Mouse (Mus musculus): ENCODE results near the gene Zfp229. TPM values are rescaled to one million over a fixed set of nuclear protein-coding genes. Genes with fewer than 3 reads are reported as not detected.
"Not testable (repeated sequence)": the region's sequence is repeated elsewhere in the genome, so short reads cannot be mapped to it uniquely, and the experiment has no call there.

Zfp229 gene
- total and polyA plus RNA-seq, 3 experiments: 2.3 to 2.6 TPM; not detected in 1

DNA sequence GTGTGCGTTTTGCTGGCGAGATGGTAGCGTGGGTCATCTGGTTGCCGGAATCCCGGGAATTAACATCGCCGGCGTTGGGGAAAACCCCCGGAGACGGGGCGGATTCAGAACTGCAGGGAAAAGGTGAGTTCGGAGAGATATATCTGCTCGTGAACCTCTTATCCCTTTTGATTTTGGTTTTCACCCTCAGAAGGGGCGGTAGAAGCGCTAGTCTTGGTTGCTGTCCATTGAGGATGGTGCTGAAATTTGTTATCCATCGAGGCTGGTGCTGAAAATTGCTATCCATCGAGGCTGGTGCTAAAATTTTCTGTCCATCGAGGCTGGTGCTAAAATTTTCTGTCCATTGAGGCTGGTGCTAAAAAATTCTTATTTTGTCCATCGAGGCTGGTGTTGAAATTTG is 70.8 kb downstream of the Zfp229 start:
- H3K9me3 ChIP-seq (replicated peaks; ENCODE audit: insufficient read depth, low read length); H3K4me1 ChIP-seq (ENCODE audit: control insufficient read depth in 1 of 2, insufficient read depth in 2 of 2, low read length in 2 of 2); H3K27ac ChIP-seq (ENCODE audit: control insufficient read depth, low read depth, low read length); H3K27me3 ChIP-seq (ENCODE audit: control insufficient read depth in 1 of 2, insufficient read depth in 2 of 2, low read length in 2 of 2); H3K4me3 ChIP-seq (ENCODE audit: control insufficient read depth in 1 of 2, insufficient read depth in 1 of 2, low read depth in 2 of 2, low read length in 2 of 2); H3K9ac ChIP-seq (ENCODE audit: control insufficient read depth, low read depth, low read length, poor library complexity, severe bottlenecking); H3K36me3 ChIP-seq (ENCODE audit: control insufficient read depth in 1 of 2, insufficient read depth in 2 of 2, low read length in 2 of 2); H3K79me2 ChIP-seq (ENCODE audit: control insufficient read depth, insufficient read depth, low read length, poor library complexity): not testable (repeated sequence)
- TF ChIP-seq MXI1 (IDR thresholded peaks at IDR 0.05; ENCODE audit: low read depth, low read length) (peak; percentile 29; the same call in 1 of the 2 replicates), SIN3A (IDR thresholded peaks at IDR 0.05; ENCODE audit: low read length) (peak; percentile 78)
- DNase-seq (ENCODE audit: low read depth, low spot score): peak; percentile 65

Other genes with a start within 250 kb of the Zfp229 start
- 1.8 TPM in 2 replicates for gene Zfp53, start 241.8 kb upstream of the Zfp229 start, total RNA-seq (2012; rRNA removed)
- gene Zfp53, start 241.8 kb upstream of the Zfp229 start, polyA plus RNA-seq (2012; ENCODE audit: insufficient read depth in 1 of 2, insufficient read length in 2 of 2, low read depth in 1 of 2, low replicate concordance in 2 of 2, missing spikeins in 1 of 2): 1 to 10 TPM in 1 of 2 experiments, not detected in 1; 2.2 TPM
- gene Zfp52, start 195.3 kb upstream of the Zfp229 start, total RNA-seq (2012; rRNA removed): 3.5 and 4.0 TPM in 2 replicates
- 1 to 10 TPM in 1 of 2 experiments, not detected in 1; 2.8 TPM for gene Zfp52, start 195.3 kb upstream of the Zfp229 start, polyA plus RNA-seq (2012; ENCODE audit: insufficient read depth in 1 of 2, insufficient read length in 2 of 2, low read depth in 1 of 2, low replicate concordance in 2 of 2, missing spikeins in 1 of 2)
- gene Zfp948, start 163.8 kb upstream of the Zfp229 start, total RNA-seq (2012; rRNA removed): 2.3 and 3.5 TPM in 2 replicates
- gene Zfp948, start 163.8 kb upstream of the Zfp229 start, polyA plus RNA-seq (2012; ENCODE audit: insufficient read depth in 1 of 2, insufficient read length in 2 of 2, low read depth in 1 of 2, low replicate concordance in 2 of 2, missing spikeins in 1 of 2): 1 to 10 TPM in 1 of 2 experiments, not detected in 1; 3.2 TPM
- 0.98 and 1.5 TPM in 2 replicates for gene Zfp983, start 80.2 kb upstream of the Zfp229 start, total RNA-seq (2012; rRNA removed)
- 1 to 10 TPM in 1 of 2 experiments, not detected in 1; 1.0 TPM for gene Zfp983, start 80.2 kb upstream of the Zfp229 start, polyA plus RNA-seq (2012; ENCODE audit: insufficient read depth in 1 of 2, insufficient read length in 2 of 2, low read depth in 1 of 2, low replicate concordance in 2 of 2, missing spikeins in 1 of 2)
- gene Gm10226, start 38.9 kb upstream of the Zfp229 start, total RNA-seq (2012; rRNA removed): 2.0 and 3.2 TPM in 2 replicates
- gene Gm10226, start 38.9 kb upstream of the Zfp229 start, polyA plus RNA-seq (2012; ENCODE audit: insufficient read depth in 1 of 2, insufficient read length in 2 of 2, low read depth in 1 of 2, low replicate concordance in 2 of 2, missing spikeins in 1 of 2): 1 to 10 TPM in 1 of 2 experiments, not detected in 1; 1.1 TPM
- gene Zfp760, start 23.1 kb upstream of the Zfp229 start, total RNA-seq (2012; rRNA removed): 2.2 and 2.5 TPM in 2 replicates
- 1 to 10 TPM in 1 of 2 experiments, not detected in 1; 2.5 TPM for gene Zfp760, start 23.1 kb upstream of the Zfp229 start, polyA plus RNA-seq (2012; ENCODE audit: insufficient read depth in 1 of 2, insufficient read length in 2 of 2, low read depth in 1 of 2, low replicate concordance in 2 of 2, missing spikeins in 1 of 2)
- gene Zfp820, start 115.0 kb downstream of the Zfp229 start, total RNA-seq (2012; rRNA removed): not detected in 2 replicates
- not detected for gene Zfp820, start 115.0 kb downstream of the Zfp229 start, polyA plus RNA-seq (2012; ENCODE audit: insufficient read depth in 1 of 2, insufficient read length in 2 of 2, low read depth in 1 of 2, low replicate concordance in 2 of 2, missing spikeins in 1 of 2)
- not detected in 2 replicates for gene Zfp995, start 179.1 kb downstream of the Zfp229 start, total RNA-seq (2012; rRNA removed)
- under 1 TPM in 1 of 2 experiments, not detected in 1; 0.43 TPM for gene Zfp995, start 179.1 kb downstream of the Zfp229 start, polyA plus RNA-seq (2012; ENCODE audit: insufficient read depth in 1 of 2, insufficient read length in 2 of 2, low read depth in 1 of 2, low replicate concordance in 2 of 2, missing spikeins in 1 of 2)
- gene Zfp942, start 231.7 kb downstream of the Zfp229 start, total RNA-seq (2012; rRNA removed): 5.8 and 7.0 TPM in 2 replicates
- gene Zfp942, start 231.7 kb downstream of the Zfp229 start, polyA plus RNA-seq (2012; ENCODE audit: insufficient read depth in 1 of 2, insufficient read length in 2 of 2, low read depth in 1 of 2, low replicate concordance in 2 of 2, missing spikeins in 1 of 2): 1 to 10 TPM in 1 of 2 experiments, not detected in 1; 4.8 TPM
- 2.0 and 2.5 TPM in 2 replicates for gene Zfp943, start 231.8 kb downstream of the Zfp229 start, total RNA-seq (2012; rRNA removed)
- gene Zfp943, start 231.8 kb downstream of the Zfp229 start, polyA plus RNA-seq (2012; ENCODE audit: insufficient read depth in 1 of 2, insufficient read length in 2 of 2, low read depth in 1 of 2, low replicate concordance in 2 of 2, missing spikeins in 1 of 2): 1 to 10 TPM in 1 of 2 experiments, not detected in 1; 2.6 TPM

Measured in MEL (cell line).